Mouse (Mus musculus) hindbrain, postnatal 0 days (tissue): ENCODE measurements around the gene Zfp524. TPM values are rescaled to one million over a fixed set of nuclear protein-coding genes. Genes with fewer than 3 reads are reported as not detected.
"Not testable (repeated sequence)": the region's sequence is repeated elsewhere in the genome, so short reads cannot be mapped to it uniquely, and the experiment has no call there.

Source experiments
- ATAC-seq: fragments of 200-750 bp; cut with Nextera tagmentation; 2 replicates; pipeline ENCODE4 v1.8.0; 2017; ENCODE audit warnings: mild to moderate bottlenecking, moderate TSS enrichment, moderate library complexity
- DNase-seq: peaks from one replicate; pipeline ENCODE4 v3.0.0-alpha.2; 2015; ENCODE audit warnings: low spot score
- H3K27ac ChIP-seq: fragments of 300-500 bp; sonication (generic); 2 replicates; pipeline ENCODE4 v1.5.1; 2014; ENCODE audit warnings: mild to moderate bottlenecking
- H3K27me3 ChIP-seq: fragments of 300-500 bp; sonication (generic); 2 replicates; pipeline ENCODE4 v1.6.1; 2014; ENCODE audit warnings: low read length, mixed read lengths; ENCODE audit not compliant: insufficient read depth
- H3K36me3 ChIP-seq: fragments of 300-500 bp; sonication (generic); 2 replicates; pipeline ENCODE4 v1.6.1; 2014; ENCODE audit warnings: low read length, mixed read lengths; ENCODE audit not compliant: insufficient read depth
- H3K4me1 ChIP-seq: fragments of 300-500 bp; sonication (generic); 2 replicates; pipeline ENCODE4 v1.6.1; 2014; ENCODE audit warnings: antibody characterized with exemption, low read length, mixed read lengths; ENCODE audit not compliant: insufficient read depth
- H3K4me2 ChIP-seq: fragments of 300-500 bp; sonication (generic); 2 replicates; pipeline ENCODE4 v1.6.1; 2014; ENCODE audit warnings: low read depth, mild to moderate bottlenecking, low read length, moderate library complexity, mixed read lengths
- H3K4me3 ChIP-seq: fragments of 300-500 bp; sonication (generic); 2 replicates; pipeline ENCODE4 v1.5.1; 2014; ENCODE audit warnings: low read length
- H3K9ac ChIP-seq: fragments of 300-500 bp; sonication (generic); replicated peaks from 2 replicates; pipeline ENCODE4 v1.6.1; 2014; ENCODE audit warnings: mild to moderate bottlenecking, low read length, moderate library complexity, mixed read lengths
- H3K9me3 ChIP-seq: fragments of 300-500 bp; sonication (generic); 2 replicates; pipeline ENCODE4 v1.6.1; 2016; ENCODE audit warnings: low read length, mixed read lengths
- CTCF ChIP-seq: IDR thresholded peaks from 2 replicates; pipeline ENCODE4 v1.5.1; 2016; ENCODE audit warnings: antibody characterized with exemption, control low read depth, low read depth
- WGBS: fragments of 180-500 bp; shearing (Covaris S2); extraction: QIAGEN DNeasy Blood & Tissue Kit; methylation state at CpG from one replicate; pipeline ENCODE4 v1.1.7; 2014; 5-methylcytosine and 5-hydroxymethylcytosine counted together
- polyA plus RNA-seq: library from polyadenylated mRNA; unstranded; fragments of >200 nt; fragmentation: Nextera tagmentation; extraction: Ambion mirVana; gene quantifications from 2 replicates; pipeline ENCODE4 v1.2.1, GENCODE M21; 2015
- total RNA-seq: library from RNA; depleted of rRNA; stranded (reverse); fragments of >200 nt; gene quantifications from 2 replicates; pipeline ENCODE4 v1.2.3, GENCODE M21; 2014

Zfp524 gene
- total and polyA plus RNA-seq, 2 experiments from 2014 or later: 4.2 to 7.2 TPM

DNA sequence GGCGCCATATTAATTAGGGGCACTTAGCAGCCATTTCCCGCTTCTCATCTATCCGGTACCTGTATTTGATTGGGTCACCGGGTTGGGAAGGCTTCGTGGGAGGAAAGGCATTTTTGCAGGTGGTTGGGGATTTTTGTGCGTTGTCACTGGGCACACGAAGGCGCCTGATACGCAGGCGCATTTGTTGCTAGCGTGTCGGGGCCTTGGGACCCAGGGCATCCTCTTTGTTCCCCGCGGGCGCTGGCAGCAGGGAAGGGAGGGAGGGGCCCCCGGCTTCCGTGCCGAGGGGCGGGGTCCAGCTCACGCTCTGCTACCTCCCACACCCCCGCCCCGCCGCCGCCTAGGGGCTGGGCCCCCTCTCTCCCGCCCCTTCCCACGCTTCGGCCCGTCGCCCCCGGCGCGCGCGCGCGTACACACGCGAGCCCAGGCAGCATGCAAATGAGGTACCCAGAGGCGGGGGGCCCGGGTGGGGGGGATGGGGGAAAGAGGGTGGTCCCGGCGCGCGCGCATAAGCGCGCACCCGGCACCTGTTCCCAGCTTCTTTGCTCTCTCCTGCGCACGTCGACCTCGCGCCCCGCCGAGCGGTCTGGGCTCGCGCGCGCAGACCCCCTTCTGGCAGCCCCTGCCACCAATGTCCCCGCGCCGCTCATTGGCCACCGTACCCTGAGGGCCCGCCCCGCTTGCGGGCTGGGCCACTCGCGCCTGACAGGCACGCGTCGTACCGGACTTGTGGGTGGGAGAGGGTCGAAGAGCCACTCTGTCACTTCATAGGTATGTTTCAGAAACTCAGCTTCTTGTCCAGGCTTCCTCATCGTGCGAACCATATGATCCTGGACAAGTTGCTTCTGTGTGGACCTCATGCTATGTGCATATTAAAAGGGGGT lies 1.1 kb downstream of the Zfp524 start, which contains the start of gene Gm44973:
Gene Gm44973 (plus strand): TSS at position 379 of the 884 bp plus-strand sequence.
- peak within 1 kb of the TSS; percentile 98 for H3K27ac ChIP-seq
- DNase-seq (peak; percentile 96), ATAC-seq (peak; percentile 83)
- no peak for TF ChIP-seq CTCF
- peak within 1 kb of the TSS; percentile 73 for H3K9ac ChIP-seq
- no peaks in the 10 kb centered on the region for H3K27me3 ChIP-seq
- WGBS: under 1% methylated on average over 57 of the region's 76 CpGs
- H3K4me2 ChIP-seq: peak within 1 kb of the TSS; percentile 66
- H3K36me3 ChIP-seq: peaks cover 14% of the 10 kb centered on the region
- no peaks in the 10 kb centered on the region for H3K4me1 ChIP-seq
- peak within 1 kb of the TSS; percentile 65 for H3K4me3 ChIP-seq
- no peaks in the 10 kb centered on the region for H3K9me3 ChIP-seq

DNA sequence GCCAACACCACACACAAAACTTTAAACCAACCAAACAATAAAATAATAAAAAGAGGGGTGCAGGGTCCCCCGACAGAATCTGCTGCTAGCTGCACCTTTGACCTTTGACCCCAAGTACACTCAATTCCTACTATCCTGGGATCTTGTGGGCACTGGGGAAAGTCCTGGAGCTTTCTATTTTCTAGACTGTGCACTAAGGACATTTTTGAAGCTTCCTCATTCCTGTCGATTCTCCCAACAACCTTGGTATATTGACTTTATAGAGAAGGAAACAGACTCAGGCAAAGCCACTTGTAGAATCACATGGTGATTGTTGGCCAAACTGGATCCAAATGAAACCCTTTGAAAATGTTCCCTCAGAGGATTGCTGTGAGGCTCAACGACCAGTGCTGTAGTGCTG lies 1.8 kb downstream of the Zfp524 start:
- H3K36me3 ChIP-seq: peaks cover 14% of the 10 kb centered on the region
- peak overlapping the region; percentile 66 for H3K4me2 ChIP-seq
- no peaks in the 10 kb centered on the region for H3K9me3 ChIP-seq
- ATAC-seq: no peak
- peak overlapping the region; percentile 65 for H3K4me3 ChIP-seq
- peaks cover 1% of the 10 kb centered on the region; the same call in 1 of the 2 replicates for H3K4me1 ChIP-seq
- H3K27ac ChIP-seq: peak overlapping the region; percentile 98
- TF ChIP-seq CTCF: no peak
- no peaks in the 10 kb centered on the region for H3K27me3 ChIP-seq
- whole genome bisulfite sequencing: 64% methylated on average over 3 of the region's 3 CpGs
- H3K9ac ChIP-seq: peak overlapping the region; percentile 73; the same call in 1 of the 2 replicates
- DNase-seq: no peak

GRCm38 (mm10) chr7:5016920-5017319 lies 2.7 kb downstream of the Zfp524 start:
- no peaks in the 10 kb centered on the region for H3K27me3 ChIP-seq
- no peak overlapping the region for H3K4me2 ChIP-seq
- ATAC-seq (no peak), DNase-seq (no peak)
- no peaks in the 10 kb centered on the region for H3K9me3 ChIP-seq
- peaks cover 6% of the 10 kb centered on the region for H3K36me3 ChIP-seq
- 95% methylated on average over 2 of the region's 2 CpGs for WGBS
- TF ChIP-seq CTCF: no peak
- no peak overlapping the region for H3K9ac ChIP-seq
- peaks cover 7% of the 10 kb centered on the region for H3K4me1 ChIP-seq
- H3K4me3 ChIP-seq: no peak overlapping the region
- H3K27ac ChIP-seq: no peak overlapping the region

- Histone ChIP-seq H3K27ac (no peak overlapping the region), H3K9me3 (no peaks in the 10 kb centered on the region), H3K4me2 (no peak overlapping the region), H3K4me1 (peaks cover 7% of the 10 kb centered on the region), H3K36me3 (peaks cover 4% of the 10 kb centered on the region), H3K27me3 (no peaks in the 10 kb centered on the region), H3K4me3 (no peak overlapping the region), H3K9ac (no peak overlapping the region)
- DNase-seq (no peak), ATAC-seq (no peak)
- TF ChIP-seq CTCF: 0 out of 2 replicates have a peak, but pooled peaks have one; percentile 15
- 93% methylated on average over 16 of the region's 16 CpGs for WGBS
These were observed 3.1 kb downstream of the Zfp524 start for GRCm38 (mm10) chr7:5017352-5017751.

- Histone ChIP-seq H3K27ac (no peak overlapping the region), H3K4me1 (peaks cover 7% of the 10 kb centered on the region), H3K9me3 (no peaks in the 10 kb centered on the region), H3K4me2 (no peak overlapping the region), H3K4me3 (no peak overlapping the region), H3K27me3 (no peaks in the 10 kb centered on the region), H3K36me3 (no peaks in the 10 kb centered on the region), H3K9ac (no peak overlapping the region)
- ATAC-seq (no peak), DNase-seq (no peak)
- WGBS: 99% methylated on average over 21 of the region's 21 CpGs
- TF ChIP-seq CTCF: no peak
These were observed 3.7 kb downstream of the Zfp524 start for GRCm38 (mm10) chr7:5017931-5018330.

GRCm38 (mm10) chr7:5019576-5019975 lies 5.4 kb downstream of the Zfp524 start:
- 36% methylated on average over 8 of the region's 8 CpGs for WGBS
- peak overlapping the region; percentile 93; the same call in 1 of the 2 replicates for H3K27ac ChIP-seq
- not testable (repeated sequence) for H3K9me3 ChIP-seq, H3K27me3 ChIP-seq, ATAC-seq, DNase-seq, H3K4me1 ChIP-seq, H3K9ac ChIP-seq
- peak overlapping the region; percentile 86 for H3K4me2 ChIP-seq
- peak overlapping the region; percentile 60 for H3K4me3 ChIP-seq
- peaks cover 11% of the 10 kb centered on the region; the same call in 1 of the 2 replicates for H3K36me3 ChIP-seq
